Mouse (Mus musculus) cerebral cortex, adult 2 months (tissue): ENCODE data around the gene Olfr313.

Source experiments
- WGBS: fragments of 180-500 bp; shearing (Covaris S2); methylation state at CpG from one replicate; pipeline ENCODE4 v1.1.7; 2018; 5-methylcytosine and 5-hydroxymethylcytosine counted together

Olfr313 gene

DNA sequence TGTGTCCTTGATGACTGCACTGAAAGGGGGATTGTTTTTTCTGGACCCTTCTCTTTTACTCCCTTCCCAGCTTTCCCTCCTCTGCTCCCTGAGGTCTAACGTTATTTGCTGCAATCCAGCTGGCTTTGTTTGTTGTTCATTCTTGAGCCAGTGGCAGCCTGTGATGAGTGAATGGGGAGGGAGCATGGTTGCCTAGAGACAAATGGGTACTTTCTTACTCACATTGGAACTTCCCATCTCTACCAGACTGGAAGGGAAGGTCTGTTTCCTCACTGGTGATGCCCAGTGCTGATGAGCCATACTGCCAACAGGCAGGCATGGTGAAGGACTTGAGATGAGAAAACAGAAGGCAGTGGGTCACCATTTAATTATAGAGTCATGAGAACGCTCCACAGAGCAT is 34.9 kb downstream of the Olfr313 start:
- 53% methylated on average over 2 of the region's 2 CpGs for WGBS

GRCm38 (mm10) chr11:58860744-58861143 is 45.9 kb downstream of the Olfr313 start:
- over 99% methylated on average over 8 of the region's 8 CpGs for WGBS

DNA sequence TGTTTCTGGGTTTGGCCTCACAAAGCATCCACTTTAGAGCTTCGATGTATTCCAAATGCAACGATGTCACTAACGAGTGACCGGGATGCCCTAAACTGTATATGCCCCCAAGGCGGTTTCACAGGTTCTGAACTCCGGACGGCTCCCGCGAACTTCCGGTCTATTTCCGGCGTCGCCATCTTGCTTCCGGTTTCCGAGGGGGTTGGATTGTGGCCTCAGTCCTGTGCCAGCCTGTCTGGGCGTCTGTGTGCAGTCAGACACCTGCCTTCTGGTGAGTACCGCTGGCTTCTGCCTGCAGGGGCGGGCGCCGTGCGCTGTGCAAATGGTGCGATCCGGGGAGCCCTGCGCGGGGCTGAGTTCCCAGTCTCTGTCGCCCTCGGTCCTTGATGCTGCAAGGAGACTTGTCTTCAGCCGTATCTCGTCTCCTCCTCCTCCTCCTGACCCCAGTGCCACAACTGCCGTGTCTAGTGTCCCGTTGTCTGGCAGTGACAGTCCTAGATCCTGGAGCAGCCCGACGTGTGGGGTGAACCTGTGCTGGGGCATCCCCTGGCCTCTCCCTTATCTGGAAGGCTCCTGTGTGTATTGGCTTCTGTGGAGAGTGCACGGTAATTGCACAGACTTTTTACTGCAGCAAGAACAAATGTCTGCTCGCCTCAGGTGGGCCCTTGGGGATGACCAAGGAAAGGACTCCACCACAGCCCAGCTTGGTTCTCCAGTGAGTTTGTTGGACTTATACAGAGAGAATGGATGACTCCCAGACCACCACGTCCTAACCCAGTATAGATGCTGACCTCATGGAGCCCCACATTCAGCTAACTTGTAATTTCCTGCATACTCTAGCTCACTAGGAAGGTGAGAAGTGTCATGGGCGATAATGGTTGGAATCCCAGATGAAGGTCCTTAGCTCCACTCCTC is 52.5 kb downstream of the Olfr313 start, which contains the start of gene 2810021J22Rik:
Gene 2810021J22Rik (plus strand): TSS at position 178 of the 915 bp plus-strand sequence.
- 3% methylated on average over 37 of the region's 37 CpGs for WGBS

- WGBS = 77% methylated on average over 6 of the region's 6 CpGs
Measured at GRCm38 (mm10) chr11:58867954-58868330, 53.1 kb downstream of the Olfr313 start.
